Mouse (Mus musculus) testis, adult 2 months (tissue): ENCODE results near the gene Cfd. TPM values are rescaled to one million over a fixed set of nuclear protein-coding genes. Genes with fewer than 3 reads are reported as not detected.

Experiments used
- H3K27ac ChIP-seq: fragments of 200-500 bp; 2 replicates; pipeline ENCODE4 v1.5.1; 2012; ENCODE audit warnings: low read depth, low read length; ENCODE audit not compliant: control insufficient read depth, insufficient read depth
- H3K27me3 ChIP-seq: fragments of 200-500 bp; 2 replicates; pipeline ENCODE4 v1.6.1; 2012; ENCODE audit warnings: mild to moderate bottlenecking, low read length, moderate library complexity; ENCODE audit not compliant: control insufficient read depth, insufficient read depth
- H3K36me3 ChIP-seq: fragments of 200-500 bp; 2 replicates; pipeline ENCODE4 v1.6.1; 2012; ENCODE audit warnings: mild to moderate bottlenecking, low read length; ENCODE audit not compliant: control insufficient read depth, insufficient read depth
- H3K4me1 ChIP-seq: fragments of 200-500 bp; 2 replicates; pipeline ENCODE4 v1.6.1; 2012; ENCODE audit warnings: low read length; ENCODE audit not compliant: control insufficient read depth, insufficient read depth
- H3K4me3 ChIP-seq: fragments of 200-500 bp; 2 replicates; pipeline ENCODE4 v1.5.1; 2012; ENCODE audit warnings: low read depth, mild to moderate bottlenecking, low read length, moderate library complexity, mixed read lengths; ENCODE audit not compliant: control insufficient read depth
- CTCF ChIP-seq: fragments of 200-500 bp; IDR thresholded peaks from 2 replicates; pipeline ENCODE4 v1.5.1; 2012; ENCODE audit warnings: low read depth, mild to moderate bottlenecking, inconsistent platforms, low read length, moderate library complexity; ENCODE audit not compliant: control insufficient read depth, insufficient read depth, insufficient replicate concordance
- POLR2A ChIP-seq: fragments of 200-500 bp; IDR thresholded peaks from 2 replicates; pipeline ENCODE4 v1.6.1; 2012; ENCODE audit warnings: low read depth, mild to moderate bottlenecking, inconsistent platforms, low read length, moderate library complexity; ENCODE audit not compliant: control insufficient read depth
- polyA plus RNA-seq: library from polyadenylated mRNA; depleted of rRNA; stranded (reverse); fragments of >200 nt; gene quantifications from 2 replicates; pipeline ENCODE4 v1.2.3, GENCODE M21; 2012

Cfd gene
- polyA plus RNA-seq, 1 experiment: 18.0 TPM

GRCm38 (mm10) chr10:79928030-79928694 is 37.5 kb downstream of the Cfd start:
- Histone ChIP-seq H3K36me3 (no peaks in the 10 kb centered on the region), H3K27me3 (no peaks in the 10 kb centered on the region), H3K4me1 (peaks cover 34% of the 10 kb centered on the region), H3K4me3 (peak overlapping the region; percentile 78), H3K27ac (no peak overlapping the region)
- no peak for TF ChIP-seq POLR2A
- no peak for TF ChIP-seq CTCF

DNA sequence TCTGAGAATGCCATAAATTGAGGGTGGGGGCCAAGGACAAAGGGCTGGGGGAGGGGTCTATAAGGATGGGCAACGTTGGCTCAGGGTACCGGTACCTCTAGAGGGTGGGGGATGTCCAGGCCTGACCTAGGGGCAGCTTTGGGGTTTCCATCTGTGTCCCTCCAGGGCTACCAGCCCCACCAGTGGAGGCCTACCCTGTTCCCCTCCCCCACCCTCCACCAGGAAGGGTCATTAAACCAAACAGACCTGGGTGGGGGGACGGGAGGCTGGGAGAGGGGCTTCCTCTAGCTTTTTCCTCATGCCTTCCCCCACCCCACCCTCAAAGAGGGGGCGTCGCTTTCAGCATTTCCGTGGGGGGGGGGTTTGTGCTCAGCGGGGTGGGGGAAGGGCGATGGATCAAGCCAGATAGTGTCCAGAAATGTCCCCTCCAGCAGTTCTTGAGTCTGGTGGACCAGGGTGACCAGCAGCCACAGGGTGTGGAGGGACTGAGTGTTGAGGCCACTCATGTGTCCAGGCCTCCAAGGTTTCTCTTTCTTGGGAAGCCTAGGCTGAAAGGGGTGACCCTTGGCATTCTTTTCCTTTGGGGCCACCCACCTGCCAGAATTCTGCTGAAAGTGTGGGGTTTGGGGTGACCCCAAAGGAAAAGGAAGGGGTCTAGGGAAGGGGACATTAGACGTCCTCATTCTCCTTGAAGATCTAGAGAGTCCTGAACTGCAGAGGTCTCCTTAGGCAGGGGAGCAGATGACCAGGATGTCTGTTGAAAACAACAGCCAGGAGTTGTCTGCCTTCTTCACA is 38.5 kb downstream of the Cfd start:
- peak overlapping the region; percentile 85 for H3K4me3 ChIP-seq
- peaks cover 43% of the 10 kb centered on the region for H3K4me1 ChIP-seq
- H3K27me3 ChIP-seq: no peaks in the 10 kb centered on the region
- no peak for TF ChIP-seq CTCF
- no peak for TF ChIP-seq POLR2A
- H3K27ac ChIP-seq: no peak overlapping the region
- no peaks in the 10 kb centered on the region for H3K36me3 ChIP-seq

- 0 out of 2 replicates have a peak, but pooled peaks have one; percentile 55 for TF ChIP-seq POLR2A
- TF ChIP-seq CTCF: no peak
- peak overlapping the region; percentile 85 for H3K4me3 ChIP-seq
- H3K27me3 ChIP-seq: no peaks in the 10 kb centered on the region
- peaks cover 44% of the 10 kb centered on the region for H3K4me1 ChIP-seq
- H3K36me3 ChIP-seq: no peaks in the 10 kb centered on the region
- H3K27ac ChIP-seq: peak overlapping the region; percentile 10; the same call in 1 of the 2 replicates
These were observed 39.5 kb downstream of the Cfd start for GRCm38 (mm10) chr10:79929967-79930825.

GRCm38 (mm10) chr10:79930826-79931186 is 40.2 kb downstream of the Cfd start:
- H3K27ac ChIP-seq: no peak overlapping the region
- peak overlapping the region; percentile 83 for H3K4me3 ChIP-seq
- H3K4me1 ChIP-seq: peaks cover 43% of the 10 kb centered on the region
- no peaks in the 10 kb centered on the region for H3K36me3 ChIP-seq
- no peak for TF ChIP-seq CTCF
- TF ChIP-seq POLR2A: no peak
- H3K27me3 ChIP-seq: no peaks in the 10 kb centered on the region

DNA sequence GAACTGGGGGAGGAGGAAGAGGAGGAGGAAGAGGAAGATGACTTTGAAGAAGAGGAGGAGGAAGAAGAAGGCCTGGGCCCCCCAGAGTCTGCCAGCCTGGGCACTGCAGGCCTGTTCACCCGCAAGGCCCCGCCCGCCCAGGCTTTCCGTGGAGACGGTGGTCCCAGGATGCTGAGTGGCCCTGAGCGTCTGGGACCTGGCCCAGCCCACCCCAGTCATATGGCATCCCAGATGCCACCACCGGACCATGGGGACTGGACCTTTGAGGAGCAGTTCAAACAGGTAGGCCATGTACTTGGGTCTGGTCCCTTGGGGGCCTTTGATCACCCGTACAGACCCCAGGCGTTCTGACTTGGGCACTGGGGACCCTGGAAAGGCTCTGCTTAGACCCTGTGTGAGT is 41.1 kb downstream of the Cfd start:
- H3K27ac ChIP-seq: no peak overlapping the region
- TF ChIP-seq CTCF: no peak
- TF ChIP-seq POLR2A: no peak
- no peaks in the 10 kb centered on the region for H3K27me3 ChIP-seq
- no peaks in the 10 kb centered on the region for H3K36me3 ChIP-seq
- peaks cover 39% of the 10 kb centered on the region for H3K4me1 ChIP-seq
- H3K4me3 ChIP-seq: peak overlapping the region; percentile 83

DNA sequence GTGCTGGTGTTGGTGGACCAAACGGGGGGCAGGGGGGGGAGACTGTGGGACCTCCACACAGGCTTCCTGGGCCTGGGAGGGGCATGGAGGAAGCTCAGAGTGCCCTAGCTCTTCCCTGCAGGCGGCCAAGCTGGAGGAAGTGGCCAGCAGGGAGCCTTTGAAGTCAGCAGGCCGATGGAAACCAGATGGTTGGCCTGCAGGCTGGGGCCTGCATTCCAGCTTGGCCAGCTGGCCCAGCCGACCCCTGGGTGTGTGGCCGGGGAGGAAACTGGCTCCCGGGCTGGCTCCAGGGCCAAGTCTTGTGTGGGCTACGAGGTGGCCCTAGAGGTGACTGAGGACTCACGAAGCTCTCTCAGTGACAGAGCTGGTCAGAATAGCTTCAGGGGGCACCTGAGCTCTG is 42.1 kb downstream of the Cfd start:
- H3K4me1 ChIP-seq: peaks cover 38% of the 10 kb centered on the region
- no peaks in the 10 kb centered on the region for H3K36me3 ChIP-seq
- peak overlapping the region; percentile 83 for H3K4me3 ChIP-seq
- H3K27ac ChIP-seq: no peak overlapping the region
- H3K27me3 ChIP-seq: no peaks in the 10 kb centered on the region
- TF ChIP-seq POLR2A: no peak
- TF ChIP-seq CTCF: no peak

DNA sequence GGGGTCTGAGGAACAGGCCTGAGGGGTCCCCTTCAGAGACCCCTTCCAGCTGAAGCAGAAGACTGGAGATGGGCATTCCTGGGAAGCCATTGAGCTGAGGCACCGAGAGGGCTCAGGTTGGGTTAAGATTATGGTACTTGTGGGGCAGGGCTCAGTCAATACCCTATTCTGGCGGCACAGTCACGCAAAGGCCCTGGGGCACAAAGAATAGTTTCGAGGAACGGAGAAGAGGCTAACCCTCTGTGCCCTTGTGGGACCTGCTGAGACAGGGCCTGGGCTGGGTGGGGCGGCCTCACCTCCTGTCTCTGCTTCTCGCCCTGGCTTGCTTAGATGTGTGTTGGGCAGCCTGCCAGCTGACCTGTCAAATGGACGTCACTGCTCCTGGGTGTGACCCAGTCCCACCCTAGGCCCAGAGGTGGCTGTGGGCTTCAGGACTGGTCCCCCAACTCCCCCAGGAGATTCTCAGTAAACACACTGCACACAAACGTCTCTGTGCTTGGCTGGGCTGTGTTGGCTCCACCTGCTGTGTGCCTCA is 42.6 kb downstream of the Cfd start:
- H3K4me3 ChIP-seq: peak overlapping the region; percentile 7
- H3K36me3 ChIP-seq: no peaks in the 10 kb centered on the region
- peaks cover 33% of the 10 kb centered on the region for H3K4me1 ChIP-seq
- H3K27me3 ChIP-seq: no peaks in the 10 kb centered on the region
- TF ChIP-seq CTCF (no peak), POLR2A (no peak)
- H3K27ac ChIP-seq: no peak overlapping the region
